Mouse (Mus musculus) MEL-GATA-1-ER (cell line): Measurements from ENCODE around the gene Zfyve27.

Experiments used
- DNase-seq: peaks from one replicate; pipeline ENCODE4 v3.0.0-alpha.2; 2012; ENCODE audit warnings: low read depth; ENCODE audit errors: extremely low read depth

The Zfyve27 gene

GRCm38 (mm10) chr19:42230986-42231385 is 67.2 kb downstream of the Zfyve27 start:
- DNase-seq = no peak

GRCm38 (mm10) chr19:42237602-42238340 is 74.0 kb downstream of the Zfyve27 start:
- no peak for DNase-seq

- DNase-seq = no peak
These were observed 74.6 kb downstream of the Zfyve27 start for GRCm38 (mm10) chr19:42238341-42238715.

- no peak for DNase-seq
These were observed 77.1 kb downstream of the Zfyve27 start for GRCm38 (mm10) chr19:42240881-42241280.

- no peak for DNase-seq
These were observed 79.7 kb downstream of the Zfyve27 start for GRCm38 (mm10) chr19:42243401-42243800.
